13 mouse cellular contexts compared by ENCODE assay signal in the genomic region with DNA sequence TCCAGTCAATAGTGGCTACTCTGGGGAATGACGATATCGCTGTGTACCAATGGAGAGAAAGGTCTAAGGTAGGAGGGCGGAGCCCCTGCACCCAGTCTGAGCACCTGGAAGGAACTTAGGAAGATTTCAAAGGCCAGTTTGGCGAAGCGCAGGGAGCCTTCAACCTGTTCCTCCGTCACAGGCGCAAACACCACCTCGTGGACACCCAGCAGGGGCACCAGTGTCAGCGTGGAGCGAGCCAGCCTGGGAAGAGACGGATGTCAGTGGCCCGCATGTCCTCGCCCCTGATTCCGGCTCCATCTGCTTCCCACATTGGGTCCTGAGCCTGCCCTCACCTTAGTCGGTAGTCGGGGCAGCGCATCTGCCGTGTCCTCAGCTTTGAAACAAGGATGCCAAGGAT. TPM values are rescaled to one million over a fixed set of nuclear protein-coding genes. Genes with fewer than 3 reads are reported as not detected.
DNase-seq lines count a peak whose midpoint lies in the region; ATAC-seq and TF ChIP-seq lines count a peak whose summit lies in the region.
"Had no signal": no experiment of that assay in that cellular context is flagged by ENCODE, and none has a peak within 500 bp of the region (broad histone marks: within the 10 kb centered on the region; RNA-seq: fewer than 3 reads in every experiment).

No protein-coding gene starts in this region.

- TF ChIP-seq POLR2A in heart, adult 2 months (IDR thresholded peaks at IDR 0.05; ENCODE audit: insufficient read depth, low read depth, low read length): no peak

- no peak for ATAC-seq in heart, embryonic 14.5 days (ENCODE audit: insufficient number of reproducible peaks, insufficient read depth, low FRiP score, low read depth)
- no peak for ATAC-seq in liver, embryonic 14.5 days (ENCODE audit: insufficient read depth)

- H3K9me3 ChIP-seq in heart, embryonic 14.5 days (ENCODE audit: control insufficient read depth, low read length): no peaks in the 10 kb centered on the region
- no peaks in the 10 kb centered on the region for H3K9me3 ChIP-seq in ES-E14 (ENCODE audit: control insufficient read depth, insufficient read depth, low read depth, low read length)
- H3K9me3 ChIP-seq in hindbrain, embryonic 10.5 days: no peaks in the 10 kb centered on the region
- no peaks in the 10 kb centered on the region for H3K9me3 ChIP-seq in liver, embryonic 14.5 days (ENCODE audit: control insufficient read depth, low read length)

- H3K27ac ChIP-seq in heart, embryonic 14.5 days (replicated peaks in 1 of 2; ENCODE audit: control insufficient read depth in 1 of 2, insufficient read depth in 1 of 2, low read depth in 2 of 2, low read length in 2 of 2): no peak overlapping the region
- no peak overlapping the region for H3K27ac ChIP-seq in heart, adult 2 months
- H3K27ac ChIP-seq in ES-E14 (ENCODE audit: insufficient read depth, low read depth, low read length, poor library complexity, severe bottlenecking): no peak overlapping the region
- H3K27ac ChIP-seq in hindbrain, embryonic 10.5 days: no peak overlapping the region
- H3K27ac ChIP-seq in liver, embryonic 14.5 days: no peak overlapping the region

- TF ChIP-seq EP300 in heart, adult 2 months (IDR thresholded peaks at IDR 0.05; ENCODE audit: insufficient read depth, low read depth, low read length): no peak
- TF ChIP-seq EP300 in liver, embryonic 14.5 days (IDR thresholded peaks at IDR 0.05; ENCODE audit: low read depth): no peak

- peaks cover 17 to 27% of the 10 kb centered on the region in 2 experiments for H3K4me1 ChIP-seq in heart, embryonic 14.5 days (ENCODE audit: control insufficient read depth in 2 of 2, insufficient read depth in 2 of 2, low read length in 2 of 2)
- peaks cover 3% of the 10 kb centered on the region for H3K4me1 ChIP-seq in heart, adult 2 months (ENCODE audit: control insufficient read depth, insufficient read depth, low read length)
- H3K4me1 ChIP-seq in ES-E14 (ENCODE audit: control insufficient read depth in 2 of 2, insufficient read depth in 2 of 2, low read length in 2 of 2, poor library complexity in 1 of 2): peaks cover 0 to 22% of the 10 kb centered on the region in 2 experiments; a peak in 3 of 4 replicates
- peaks cover 37% of the 10 kb centered on the region for H3K4me1 ChIP-seq in hindbrain, embryonic 10.5 days (replicated peaks)
- H3K4me1 ChIP-seq in liver, embryonic 14.5 days (replicated peaks; ENCODE audit: control insufficient read depth in 2 of 2, insufficient read depth in 2 of 2, low read length in 1 of 2): peaks cover 3 to 15% of the 10 kb centered on the region in 2 experiments

- H3K4me2 ChIP-seq in heart, embryonic 14.5 days (ENCODE audit: low read length): peak overlapping the region; percentile 68
- H3K4me2 ChIP-seq in liver, embryonic 14.5 days (ENCODE audit: low read depth): peak overlapping the region; percentile 66

- intact Hi-C loops in heart, adult 2 months (cut with DNase I): loop anchor here (5.0 kb wide), 1 partner anchor 48 kb away; no protein-coding TSS in a partner anchor

- peak overlapping the region in 1 of 2 experiments; percentile 41; a peak in 1 of 4 replicates for H3K4me3 ChIP-seq in heart, embryonic 14.5 days (ENCODE audit: control insufficient read depth in 1 of 2, insufficient read depth in 1 of 2, low read depth in 1 of 2, low read length in 2 of 2)
- no peak overlapping the region for H3K4me3 ChIP-seq in heart, adult 2 months
- peak overlapping the region; percentile 11 to 61; a peak in 3 of 4 replicates for H3K4me3 ChIP-seq in ES-E14 (ENCODE audit: insufficient read depth in 1 of 2, low read depth in 1 of 2, low read length in 2 of 2, poor library complexity in 1 of 2, severe bottlenecking in 1 of 2)
- peak overlapping the region; percentile 52 for H3K4me3 ChIP-seq in hindbrain, embryonic 10.5 days
- H3K4me3 ChIP-seq in liver, embryonic 14.5 days (ENCODE audit: insufficient read depth in 1 of 2, low read depth in 2 of 2, low read length in 2 of 2): no peak overlapping the region
- H3K4me3 ChIP-seq: myocyte had no signal

- no peak for DNase-seq in heart, adult 2 months
- DNase-seq in ES-E14 (ENCODE audit: low read depth, low spot score): no peak
- DNase-seq in hindbrain, embryonic 10.5 days (ENCODE audit: low spot score): no peak
- DNase-seq in liver, embryonic 14.5 days (ENCODE audit: low read depth in 3 of 3, low spot score in 3 of 3): no peak
- no peak for DNase-seq in embryo, embryonic 10.5 days (ENCODE audit: low spot score)
- no peak for DNase-seq in gastrocnemius, postnatal 25 days
- no peak for DNase-seq in T-cell, adult 2 months (ENCODE audit: low spot score)
- DNase-seq: cerebellum, adult 9-10 months; gastrocnemius, postnatal 14 days; layer of hippocampus, adult 9-11 months; spleen, adult 18-20 months had no signal

- 16% methylated on average over 18 of the region's 18 CpGs for WGBS in heart, embryonic 14.5 days
- WGBS in heart, adult 2 months: 37% methylated on average over 18 of the region's 18 CpGs
- 13% methylated on average over 18 of the region's 18 CpGs for WGBS in hindbrain, embryonic 10.5 days
- WGBS in liver, embryonic 14.5 days (ENCODE audit: insufficient replicate concordance): 13% methylated on average over 18 of the region's 18 CpGs

- no peak overlapping the region for H3K9ac ChIP-seq in heart, embryonic 14.5 days (ENCODE audit: low read length)
- H3K9ac ChIP-seq in heart, adult 2 months (ENCODE audit: low read depth, low read length): no peak overlapping the region
- peak overlapping the region; percentile 24; the same call in 1 of the 2 replicates for H3K9ac ChIP-seq in ES-E14 (ENCODE audit: insufficient read depth, low read depth, low read length, poor library complexity, severe bottlenecking)
- H3K9ac ChIP-seq in liver, embryonic 14.5 days (replicated peaks): no peak overlapping the region

- H3K36me3 ChIP-seq in heart, embryonic 14.5 days (ENCODE audit: control insufficient read depth, insufficient read depth, low read length): peaks cover 24% of the 10 kb centered on the region
- no peaks in the 10 kb centered on the region for H3K36me3 ChIP-seq in heart, adult 2 months (ENCODE audit: control insufficient read depth, insufficient read depth, low read length)
- H3K36me3 ChIP-seq in ES-E14 (ENCODE audit: control insufficient read depth, insufficient read depth, low read length, poor library complexity, severe bottlenecking): peaks cover 2% of the 10 kb centered on the region; the same call in 1 of the 2 replicates
- H3K36me3 ChIP-seq in hindbrain, embryonic 10.5 days: peaks cover 21% of the 10 kb centered on the region
- no peaks in the 10 kb centered on the region for H3K36me3 ChIP-seq in liver, embryonic 14.5 days (replicated peaks; ENCODE audit: control insufficient read depth, insufficient read depth, low read depth)

- H3K27me3 ChIP-seq in heart, embryonic 14.5 days (ENCODE audit: control insufficient read depth, insufficient read depth, low read length): peaks cover 10% of the 10 kb centered on the region; the same call in 1 of the 2 replicates
- peaks cover 2% of the 10 kb centered on the region; the same call in 1 of the 2 replicates for H3K27me3 ChIP-seq in heart, adult 2 months (ENCODE audit: control insufficient read depth, insufficient read depth, low read length)
- H3K27me3 ChIP-seq in hindbrain, embryonic 10.5 days (ENCODE audit: insufficient read depth, poor library complexity, severe bottlenecking): peaks cover 63% of the 10 kb centered on the region
- H3K27me3 ChIP-seq in liver, embryonic 14.5 days (ENCODE audit: control insufficient read depth, insufficient read depth, low read length): peaks cover 7% of the 10 kb centered on the region

- in situ Hi-C loops in ES-E14 (cut with MboI; ENCODE audit: low sequenced_read_pairs in 2 of 2, unreplicated experiment in 2 of 2): no loop called here

- TF ChIP-seq CTCF in heart, adult 2 months (IDR thresholded peaks at IDR 0.05): no peak
- TF ChIP-seq CTCF in liver, embryonic 14.5 days (IDR thresholded peaks at IDR 0.05; ENCODE audit: low read depth): no peak

- H3K79me2 ChIP-seq in heart, adult 2 months (replicated peaks; ENCODE audit: control insufficient read depth, insufficient read depth, low read length): no peaks in the 10 kb centered on the region

RNA-seq across cellular contexts. Expression of a gene that starts 6.5 kb away (rescaled TPM):
- polyA plus RNA-seq in heart, embryonic 14.5 days (2014; fragmentation: Nextera tagmentation; extraction: Ambion mirVana): 51.5 and 52.6 TPM in 2 replicates
- total RNA-seq in heart, adult 2 months (2021): under 1 TPM in 1 of 2 experiments, not detected in 1; 0.16 TPM
- polyA plus RNA-seq in heart, adult 2 months (2012; rRNA removed): 2.5 and 3.0 TPM in 2 replicates
- 1.5 and 3.6 TPM in 2 replicates for total RNA-seq in ES-E14 (2012; rRNA removed)
- polyA plus RNA-seq in hindbrain, embryonic 10.5 days (2016; fragmentation: Nextera tagmentation; extraction: Ambion mirVana): 0.95 and 1.3 TPM in 2 replicates
- 0.05 and 0.16 TPM in 2 replicates for polyA plus RNA-seq in liver, embryonic 14.5 days (2012; rRNA removed)
- 0.10 TPM in 1 of 2 replicates, not detected in the other for polyA plus RNA-seq in liver, embryonic 14.5 days (2014; fragmentation: Nextera tagmentation; extraction: Ambion mirVana)
- not detected for total RNA-seq in gastrocnemius, postnatal 25 days (2021)

RNA-seq across cellular contexts. Expression of a gene that starts 9.9 kb away (rescaled TPM):
- 104 and 111 TPM in 2 replicates for polyA plus RNA-seq in heart, embryonic 14.5 days (2014; fragmentation: Nextera tagmentation; extraction: Ambion mirVana)
- total RNA-seq in heart, adult 2 months (2021): 10 to 100 TPM; 58.7 to 68.7 TPM
- 28.6 and 34.7 TPM in 2 replicates for polyA plus RNA-seq in heart, adult 2 months (2012; rRNA removed)
- total RNA-seq in ES-E14 (2012; rRNA removed): 355 and 382 TPM in 2 replicates
- polyA plus RNA-seq in hindbrain, embryonic 10.5 days (2016; fragmentation: Nextera tagmentation; extraction: Ambion mirVana): 184 TPM in 2 replicates
- polyA plus RNA-seq in liver, embryonic 14.5 days (2012; rRNA removed): 40.7 and 67.5 TPM in 2 replicates
- polyA plus RNA-seq in liver, embryonic 14.5 days (2014; fragmentation: Nextera tagmentation; extraction: Ambion mirVana): 75.3 and 76.0 TPM in 2 replicates
- total RNA-seq in gastrocnemius, postnatal 25 days (2021): 10 to 100 TPM; 48.2 to 50.0 TPM

RNA-seq across cellular contexts. Expression of a gene that starts 10.3 kb away (rescaled TPM):
- 7.0 and 7.8 TPM in 2 replicates for polyA plus RNA-seq in heart, embryonic 14.5 days (2014; fragmentation: Nextera tagmentation; extraction: Ambion mirVana)
- 1 to 10 TPM; 3.8 to 4.6 TPM for total RNA-seq in heart, adult 2 months (2021)
- 5.3 and 6.3 TPM in 2 replicates for polyA plus RNA-seq in heart, adult 2 months (2012; rRNA removed)
- total RNA-seq in ES-E14 (2012; rRNA removed): 8.1 and 11.7 TPM in 2 replicates
- polyA plus RNA-seq in hindbrain, embryonic 10.5 days (2016; fragmentation: Nextera tagmentation; extraction: Ambion mirVana): 16.7 and 22.1 TPM in 2 replicates
- 2.2 and 2.3 TPM in 2 replicates for polyA plus RNA-seq in liver, embryonic 14.5 days (2012; rRNA removed)
- polyA plus RNA-seq in liver, embryonic 14.5 days (2014; fragmentation: Nextera tagmentation; extraction: Ambion mirVana): 2.3 and 3.0 TPM in 2 replicates
- total RNA-seq in gastrocnemius, postnatal 25 days (2021): 1 to 10 TPM; 2.3 to 2.5 TPM

RNA-seq across cellular contexts. Expression of a gene that starts 16.8 kb away (rescaled TPM):
- polyA plus RNA-seq in heart, embryonic 14.5 days (2014; fragmentation: Nextera tagmentation; extraction: Ambion mirVana): 8.3 and 9.5 TPM in 2 replicates
- total RNA-seq in heart, adult 2 months (2021): 10 to 100 TPM; 35.6 to 38.7 TPM
- 37.3 and 38.8 TPM in 2 replicates for polyA plus RNA-seq in heart, adult 2 months (2012; rRNA removed)
- 29.5 and 29.8 TPM in 2 replicates for total RNA-seq in ES-E14 (2012; rRNA removed)
- polyA plus RNA-seq in hindbrain, embryonic 10.5 days (2016; fragmentation: Nextera tagmentation; extraction: Ambion mirVana): 2.8 and 4.9 TPM in 2 replicates
- polyA plus RNA-seq in liver, embryonic 14.5 days (2012; rRNA removed): 6.1 and 7.3 TPM in 2 replicates
- 0.98 and 1.3 TPM in 2 replicates for polyA plus RNA-seq in liver, embryonic 14.5 days (2014; fragmentation: Nextera tagmentation; extraction: Ambion mirVana)
- total RNA-seq in gastrocnemius, postnatal 25 days (2021): 1 to 10 TPM; 8.4 to 9.4 TPM

RNA-seq across cellular contexts. Expression of a gene that starts 39.8 kb away (rescaled TPM):
- polyA plus RNA-seq in heart, embryonic 14.5 days (2014; fragmentation: Nextera tagmentation; extraction: Ambion mirVana): 5.5 and 5.6 TPM in 2 replicates
- total RNA-seq in heart, adult 2 months (2021): 1 to 10 TPM; 4.5 to 5.2 TPM
- 3.3 and 5.4 TPM in 2 replicates for polyA plus RNA-seq in heart, adult 2 months (2012; rRNA removed)
- 19.5 and 27.1 TPM in 2 replicates for total RNA-seq in ES-E14 (2012; rRNA removed)
- 17.1 and 19.4 TPM in 2 replicates for polyA plus RNA-seq in hindbrain, embryonic 10.5 days (2016; fragmentation: Nextera tagmentation; extraction: Ambion mirVana)
- polyA plus RNA-seq in liver, embryonic 14.5 days (2012; rRNA removed): 2.0 and 2.6 TPM in 2 replicates
- 2.6 and 3.0 TPM in 2 replicates for polyA plus RNA-seq in liver, embryonic 14.5 days (2014; fragmentation: Nextera tagmentation; extraction: Ambion mirVana)
- total RNA-seq in gastrocnemius, postnatal 25 days (2021): 1 to 10 TPM; 2.9 TPM

Comparison
In these comparisons a context has a peak if more than half of its experiments do, and no peak if none do; other contexts are left out.
1. RNA of a gene that starts 6.5 kb away (polyA plus RNA-seq): 51.5 to 52.6 TPM in heart, embryonic 14.5 days; 2.5 to 3.0 TPM in heart, adult 2 months, 0.95 to 1.3 TPM in hindbrain, embryonic 10.5 days and 0.05 to 0.16 TPM in liver, embryonic 14.5 days; every median in the first group is over 10 times any median in the second.
2. H3K4me3 ChIP-seq: peak in ES-E14 (2 of 2) and hindbrain, embryonic 10.5 days (single experiment); none in heart, adult 2 months (single experiment) and liver, embryonic 14.5 days (0 of 2).